Mouse (Mus musculus) G1E (cell line): ENCODE data around the gene Gm42906. TPM values are rescaled to one million over a fixed set of nuclear protein-coding genes. Genes with fewer than 3 reads are reported as not detected.

ENCODE experiments used
- ATAC-seq: 2 replicates; pipeline ENCODE4 v1.8.0; 2016; ENCODE audit warnings: mild to moderate bottlenecking; ENCODE audit not compliant: insufficient number of reproducible peaks, poor library complexity, low FRiP score, severe bottlenecking; ENCODE audit errors: extremely low read depth
- DNase-seq: peaks from one replicate; pipeline ENCODE4 v3.0.0; 2012; ENCODE audit warnings: low spot score
- H3K27me3 ChIP-seq: 2 replicates; pipeline ENCODE4 v1.6.1; 2012; ENCODE audit warnings: mild to moderate bottlenecking, low read length, inconsistent platforms; ENCODE audit not compliant: insufficient read depth
- H3K36me3 ChIP-seq: replicated peaks from 2 replicates; pipeline ENCODE3; 2012; ENCODE audit warnings: mild to moderate bottlenecking, inconsistent platforms
- H3K4me1 ChIP-seq: 2 replicates; pipeline ENCODE4 v1.6.1; 2012; ENCODE audit warnings: low read depth, low read length, inconsistent platforms, mixed read lengths; ENCODE audit not compliant: insufficient read depth
- H3K4me3 ChIP-seq: 2 replicates; pipeline ENCODE4 v1.5.1; 2012; ENCODE audit warnings: low read depth, mild to moderate bottlenecking, inconsistent platforms, low read length, moderate library complexity, mixed read lengths
- H3K9me3 ChIP-seq: replicated peaks from 2 replicates; pipeline ENCODE4 v1.6.1; 2012; ENCODE audit warnings: inconsistent platforms
- CTCF ChIP-seq: IDR thresholded peaks from 2 replicates; pipeline ENCODE4 v1.5.1; 2012; ENCODE audit warnings: low read depth, low read length, inconsistent platforms, mixed read lengths
- GATA1 ChIP-seq: IDR thresholded peaks from 2 replicates; pipeline ENCODE4 v1.6.1; 2012; ENCODE audit warnings: borderline replicate concordance, low read length, inconsistent platforms, mixed read lengths
- GATA2 ChIP-seq: IDR thresholded peaks from 2 replicates; pipeline ENCODE4 v1.6.1; 2012; ENCODE audit warnings: low read depth, low read length, inconsistent platforms, borderline replicate concordance
- POLR2AphosphoS5 ChIP-seq: IDR thresholded peaks from 2 replicates; pipeline ENCODE4 v1.6.1; 2012; ENCODE audit warnings: low read depth, low read length, inconsistent platforms; ENCODE audit not compliant: insufficient replicate concordance
- TAL1 ChIP-seq: conservative IDR thresholded peaks from 2 replicates; pipeline ENCODE4 v1.6.1; 2012; ENCODE audit warnings: low read depth, low read length, inconsistent platforms, mixed read lengths
- polyA plus RNA-seq: library from polyadenylated mRNA; stranded (reverse); fragments of >175 nt; gene quantifications from 2 replicates; pipeline ENCODE4 v1.2.3, GENCODE M21; 2012
- total RNA-seq, 2 experiments: library from RNA; stranded (forward) in 1 of 2; stranded (reverse) in 1 of 2; fragments of 200-1000 nt in 1 of 2; fragments of >200 nt in 1 of 2; fragmentation: Nextera tagmentation in 1 of 2; gene quantifications; 2 replicates each; pipeline ENCODE4 v1.2.3; 2014 to 2017

Gm42906 gene
- total and polyA plus RNA-seq, 3 experiments = not detected

DNA sequence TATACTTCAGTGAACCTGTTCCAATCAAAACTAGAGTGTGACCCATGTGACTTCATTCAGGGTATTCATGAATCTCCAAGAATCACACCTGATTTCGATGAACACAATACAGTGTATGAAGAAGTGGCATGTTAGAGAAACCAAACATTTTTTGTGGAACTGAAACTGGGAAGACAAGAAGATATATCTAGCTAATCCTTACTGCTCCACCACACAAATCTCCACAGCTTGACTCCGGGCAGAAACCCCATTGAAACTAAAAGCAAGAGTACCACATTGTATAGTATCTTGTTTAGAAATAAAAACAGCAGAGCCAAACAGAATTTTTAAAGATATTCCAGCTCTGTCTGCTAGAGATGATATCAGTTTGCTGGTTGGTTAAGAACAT lies 27.4 kb downstream of the Gm42906 start:
- ATAC-seq (no peak), DNase-seq (no peak)
- Histone ChIP-seq H3K27me3 (no peaks in the 10 kb centered on the region), H3K36me3 (no peaks in the 10 kb centered on the region), H3K9me3 (no peaks in the 10 kb centered on the region), H3K4me3 (no peak overlapping the region), H3K4me1 (peaks cover 6% of the 10 kb centered on the region)
- no peak for TF ChIP-seq GATA1
- TF ChIP-seq CTCF = no peak
- TF ChIP-seq TAL1 = no peak
- no peak for TF ChIP-seq POLR2AphosphoS5
- TF ChIP-seq GATA2 = no peak

DNA sequence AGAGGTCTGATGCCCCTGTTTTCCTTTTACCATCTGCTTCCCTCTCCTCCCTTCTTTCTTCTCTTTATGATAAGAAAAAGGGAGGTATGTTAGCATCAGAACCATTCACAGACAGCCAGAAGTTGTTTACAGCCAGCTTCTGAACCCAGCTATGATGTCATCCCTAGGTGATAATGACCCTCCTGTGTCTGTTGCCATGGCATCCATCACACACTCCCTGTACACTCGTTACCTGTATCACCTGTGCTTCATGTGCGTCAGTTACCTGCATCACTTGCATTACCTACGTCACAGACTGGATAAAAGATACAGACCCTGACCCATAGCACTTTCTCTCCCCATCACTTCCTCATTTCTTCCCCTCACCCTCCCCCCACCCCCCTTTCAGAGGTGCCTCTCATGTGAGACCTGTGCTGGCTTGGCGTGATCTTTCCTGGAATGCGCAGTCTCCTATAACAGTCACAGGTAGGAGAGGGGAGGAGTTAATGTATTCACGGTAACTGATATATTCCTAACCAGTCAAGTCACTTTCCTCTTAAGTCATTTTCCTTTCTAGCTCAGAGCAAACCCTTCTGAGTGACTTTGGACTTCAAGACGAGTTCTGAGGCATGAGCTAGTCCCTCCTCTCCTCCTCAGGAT lies 27.9 kb downstream of the Gm42906 start:
- ATAC-seq = no peak
- no peaks in the 10 kb centered on the region for H3K36me3 ChIP-seq
- H3K4me1 ChIP-seq = peaks cover 6% of the 10 kb centered on the region
- H3K27me3 ChIP-seq = no peaks in the 10 kb centered on the region
- H3K4me3 ChIP-seq = no peak overlapping the region
- no peaks in the 10 kb centered on the region for H3K9me3 ChIP-seq
- DNase-seq = no peak
- no peak for TF ChIP-seq CTCF
- TF ChIP-seq GATA1 = no peak
- TF ChIP-seq TAL1 = no peak
- TF ChIP-seq GATA2 = no peak
- TF ChIP-seq POLR2AphosphoS5 = no peak

DNA sequence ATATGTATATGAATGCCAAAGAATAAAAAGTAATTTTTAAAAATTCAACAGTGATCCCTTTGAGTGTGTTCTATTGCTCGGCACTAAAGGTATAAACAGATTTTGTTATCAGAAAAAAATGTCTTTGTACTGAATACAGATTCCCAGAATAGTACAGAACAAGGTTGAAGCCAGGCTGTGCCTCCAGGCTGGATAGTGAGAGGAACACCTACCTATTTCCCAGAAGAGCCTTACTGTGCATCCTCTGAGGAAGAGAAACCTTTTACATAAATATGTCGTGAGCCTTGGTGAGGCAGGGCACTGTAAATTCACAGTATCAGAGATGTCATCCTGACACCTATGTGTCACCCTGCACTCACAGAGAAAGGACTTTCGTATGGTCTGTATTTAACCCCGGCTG lies 31.8 kb downstream of the Gm42906 start:
- H3K4me3 ChIP-seq = no peak overlapping the region
- ATAC-seq = no peak
- TF ChIP-seq GATA2 (no peak), CTCF (no peak), GATA1 (no peak), TAL1 (no peak), POLR2AphosphoS5 (no peak)
- no peaks in the 10 kb centered on the region for H3K9me3 ChIP-seq
- DNase-seq = no peak
- no peaks in the 10 kb centered on the region for H3K36me3 ChIP-seq
- no peaks in the 10 kb centered on the region for H3K27me3 ChIP-seq
- peaks cover 6% of the 10 kb centered on the region for H3K4me1 ChIP-seq

DNA sequence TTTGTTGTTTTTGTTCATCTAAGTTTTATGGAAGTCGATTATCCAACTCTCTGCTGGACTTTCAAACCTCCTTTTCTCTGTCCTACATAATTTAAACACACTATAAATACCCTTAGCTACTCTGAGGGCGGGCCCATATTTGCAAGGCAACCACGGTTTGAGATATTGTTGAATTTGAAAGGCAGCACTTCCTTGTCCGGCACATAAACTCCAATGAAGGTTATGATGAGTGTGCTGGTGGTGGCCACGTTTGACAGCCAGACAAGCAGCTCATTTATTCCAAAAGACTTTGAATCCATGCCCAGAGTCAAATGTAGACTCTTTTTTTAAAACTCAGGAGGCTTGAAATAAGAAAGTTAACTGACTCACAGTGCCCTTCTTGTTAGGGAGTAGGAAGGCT lies 33.3 kb downstream of the Gm42906 start:
- DNase-seq (no peak), ATAC-seq (no peak)
- Histone ChIP-seq H3K36me3 (no peaks in the 10 kb centered on the region), H3K27me3 (no peaks in the 10 kb centered on the region), H3K4me3 (no peak overlapping the region), H3K9me3 (no peaks in the 10 kb centered on the region), H3K4me1 (no peaks in the 10 kb centered on the region)
- TF ChIP-seq TAL1 (no peak), POLR2AphosphoS5 (no peak), GATA2 (no peak), GATA1 (no peak), CTCF (no peak)

DNA sequence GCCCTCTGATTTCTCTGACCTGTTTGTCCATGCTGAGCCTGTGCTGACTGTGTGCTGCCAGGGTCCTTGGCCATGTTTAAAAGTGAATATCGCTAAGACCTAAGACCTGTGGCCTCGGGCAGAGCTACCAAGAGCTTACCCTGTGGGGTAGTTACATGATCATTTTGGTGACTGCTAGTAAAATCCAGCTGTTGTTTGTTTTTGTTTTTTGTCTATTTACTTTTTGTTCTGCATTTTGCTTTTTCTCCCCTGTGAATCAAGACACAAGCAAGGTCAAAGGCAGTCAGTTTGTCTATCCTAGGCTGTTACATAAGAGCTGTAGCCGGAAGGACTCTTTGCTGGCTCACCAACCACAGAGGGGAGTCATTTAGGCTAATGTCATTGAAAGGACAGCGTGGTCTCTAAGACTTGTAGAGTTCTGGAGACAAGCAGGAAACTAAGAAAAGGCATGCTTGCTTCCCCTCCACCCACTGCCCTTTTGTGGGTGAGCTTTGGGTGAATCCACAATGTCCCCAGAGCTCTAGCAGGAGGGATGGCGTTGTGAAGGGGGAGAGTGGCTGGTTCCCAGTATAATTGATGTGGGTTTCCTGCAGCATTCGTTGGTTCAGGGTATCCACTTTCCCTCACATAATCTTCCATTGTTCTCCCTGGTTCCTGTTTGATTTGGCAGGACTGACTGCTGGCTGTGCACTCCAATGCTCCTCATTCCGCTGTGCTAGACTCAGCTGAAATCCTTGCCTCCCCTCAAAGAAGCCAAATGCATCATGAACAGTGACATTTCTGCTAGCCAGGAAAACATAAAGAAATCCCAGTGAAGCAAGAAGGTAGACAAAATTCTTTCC lies 33.9 kb downstream of the Gm42906 start:
- no peaks in the 10 kb centered on the region for H3K9me3 ChIP-seq
- H3K4me3 ChIP-seq = no peak overlapping the region
- DNase-seq (no peak), ATAC-seq (no peak)
- H3K4me1 ChIP-seq = no peaks in the 10 kb centered on the region
- TF ChIP-seq GATA1 = no peak
- no peak for TF ChIP-seq GATA2
- TF ChIP-seq POLR2AphosphoS5 = no peak
- TF ChIP-seq TAL1 = no peak
- no peak for TF ChIP-seq CTCF
- H3K36me3 ChIP-seq = no peaks in the 10 kb centered on the region
- no peaks in the 10 kb centered on the region for H3K27me3 ChIP-seq

DNA sequence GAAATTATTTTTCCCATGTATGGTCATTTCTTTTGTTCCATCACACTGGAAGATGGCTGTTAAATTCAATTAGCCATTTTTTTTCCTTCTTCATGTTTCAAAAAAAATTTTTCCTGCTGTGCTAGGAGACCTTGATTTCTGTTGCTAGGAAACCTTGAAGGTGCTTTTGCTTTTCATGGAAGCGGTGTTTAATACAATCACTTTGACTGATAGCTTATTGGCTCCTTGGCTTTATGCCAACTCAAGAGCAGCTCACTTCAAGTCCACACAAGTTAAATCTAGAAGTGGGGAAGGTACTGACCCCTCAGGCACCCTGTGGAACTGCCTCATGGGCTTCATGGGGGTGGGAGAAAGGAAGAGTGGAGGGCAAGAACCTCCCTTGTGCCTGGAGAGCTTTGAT lies 38.1 kb downstream of the Gm42906 start:
- H3K4me3 ChIP-seq = no peak overlapping the region
- no peaks in the 10 kb centered on the region for H3K9me3 ChIP-seq
- no peaks in the 10 kb centered on the region for H3K27me3 ChIP-seq
- no peaks in the 10 kb centered on the region for H3K4me1 ChIP-seq
- TF ChIP-seq TAL1 (no peak), CTCF (no peak), POLR2AphosphoS5 (no peak), GATA1 (no peak), GATA2 (no peak)
- DNase-seq = no peak
- no peaks in the 10 kb centered on the region for H3K36me3 ChIP-seq
- ATAC-seq = no peak
